Mouse (Mus musculus) lung, embryonic 14.5 days (tissue): ENCODE results near the gene Ptpro. TPM values are rescaled to one million over a fixed set of nuclear protein-coding genes. Genes with fewer than 3 reads are reported as not detected.
A peak's percentile ranks its signal among the peaks of the same experiment; 100 is the strongest.
"Not testable (repeated sequence)": the region's sequence is repeated elsewhere in the genome, so short reads cannot be mapped to it uniquely, and the experiment has no call there.

Experiments used
- ATAC-seq: fragments of 200-750 bp; cut with Nextera tagmentation; 2 replicates; pipeline ENCODE4 v1.8.0; 2017; ENCODE audit warnings: mild to moderate bottlenecking, moderate TSS enrichment, moderate library complexity; ENCODE audit not compliant: insufficient read depth
- DNase-seq: peaks from one replicate; pipeline ENCODE4 v3.0.0-alpha.2; 2015
- H3K27ac ChIP-seq: fragments of 300-500 bp; sonication (generic); 2 replicates; pipeline ENCODE4 v1.5.1; 2014; ENCODE audit warnings: low read depth, mild to moderate bottlenecking, moderate library complexity
- H3K27me3 ChIP-seq: fragments of 300-500 bp; sonication (generic); 2 replicates; pipeline ENCODE4 v1.6.1; 2014; ENCODE audit warnings: low read length, control low read depth; ENCODE audit not compliant: insufficient read depth
- H3K36me3 ChIP-seq: fragments of 300-500 bp; sonication (generic); 2 replicates; pipeline ENCODE4 v1.6.1; 2014; ENCODE audit warnings: control low read depth; ENCODE audit not compliant: insufficient read depth
- H3K4me1 ChIP-seq: fragments of 300-500 bp; sonication (generic); 2 replicates; pipeline ENCODE4 v1.6.1; 2014; ENCODE audit warnings: antibody characterized with exemption, control low read depth; ENCODE audit not compliant: insufficient read depth
- H3K4me2 ChIP-seq: fragments of 300-500 bp; sonication (generic); 2 replicates; pipeline ENCODE4 v1.6.1; 2014; ENCODE audit warnings: mild to moderate bottlenecking
- H3K4me3 ChIP-seq: fragments of 300-500 bp; sonication (generic); 2 replicates; pipeline ENCODE4 v1.5.1; 2014; ENCODE audit warnings: low read depth, low read length
- H3K9ac ChIP-seq: fragments of 300-500 bp; sonication (generic); 2 replicates; pipeline ENCODE4 v1.6.1; 2014
- H3K9me3 ChIP-seq: fragments of 300-500 bp; sonication (generic); 2 replicates; pipeline ENCODE4 v1.6.1; 2016; ENCODE audit warnings: low read depth, low read length, control low read depth
- CTCF ChIP-seq: IDR thresholded peaks from 2 replicates; pipeline ENCODE4 v1.5.1; 2016; ENCODE audit warnings: antibody characterized with exemption, low read depth
- WGBS: fragments of 180-500 bp; shearing (Covaris S2); extraction: QIAGEN DNeasy Blood & Tissue Kit; methylation state at CpG from one replicate; pipeline ENCODE4 v1.1.7; 2014; 5-methylcytosine and 5-hydroxymethylcytosine counted together
- polyA plus RNA-seq: library from polyadenylated mRNA; unstranded; fragments of >200 nt; fragmentation: Nextera tagmentation; extraction: Ambion mirVana; gene quantifications from 2 replicates; pipeline ENCODE4 v1.2.1, GENCODE M21; 2014

The Ptpro gene
- polyA plus RNA-seq, 1 experiment from 2014 or later = 2.8 TPM

GRCm38 (mm10) chr6:137443089-137443488, 191.0 kb downstream of the Ptpro start:
- Histone ChIP-seq H3K9ac (no peak overlapping the region), H3K9me3 (no peaks in the 10 kb centered on the region)
- no peak for ATAC-seq

GRCm38 (mm10) chr6:137446116-137446515, 194.0 kb downstream of the Ptpro start:
- not testable (repeated sequence) for H3K4me1 ChIP-seq, H3K36me3 ChIP-seq, H3K4me2 ChIP-seq, ATAC-seq, H3K9ac ChIP-seq, DNase-seq, H3K9me3 ChIP-seq, H3K27ac ChIP-seq, H3K4me3 ChIP-seq, H3K27me3 ChIP-seq
- WGBS = 60% methylated on average over 6 of the region's 7 CpGs

More at GRCm38 (mm10) chr6:137443089-137443488, 191.0 kb downstream of the Ptpro start:
- no peak for TF ChIP-seq CTCF
- Histone ChIP-seq H3K27me3 (no peaks in the 10 kb centered on the region), H3K27ac (no peak overlapping the region), H3K4me2 (no peak overlapping the region), H3K4me1 (no peaks in the 10 kb centered on the region; the same call in 1 of the 2 replicates), H3K36me3 (no peaks in the 10 kb centered on the region), H3K4me3 (no peak overlapping the region)
- WGBS = 82% methylated on average over 12 of the region's 12 CpGs
- DNase-seq = no peak

GRCm38 (mm10) chr6:137455537-137456041, 203.5 kb downstream of the Ptpro start:
- no peak overlapping the region for H3K4me3 ChIP-seq
- TF ChIP-seq CTCF = peak; percentile 90

GRCm38 (mm10) chr6:137456064-137456463, 203.9 kb downstream of the Ptpro start:
- H3K4me1 ChIP-seq = no peaks in the 10 kb centered on the region
- H3K4me2 ChIP-seq = no peak overlapping the region; the same call in 1 of the 2 replicates
- TF ChIP-seq CTCF = no peak
- H3K9me3 ChIP-seq = no peaks in the 10 kb centered on the region
- ATAC-seq = peak; percentile 31; the same call in 1 of the 2 replicates
- 31% methylated on average over 7 of the region's 7 CpGs for WGBS
- H3K4me3 ChIP-seq = no peak overlapping the region
- no peak overlapping the region for H3K9ac ChIP-seq
- DNase-seq = no peak
- no peaks in the 10 kb centered on the region for H3K27me3 ChIP-seq
- no peaks in the 10 kb centered on the region for H3K36me3 ChIP-seq
- H3K27ac ChIP-seq = no peak overlapping the region

More at GRCm38 (mm10) chr6:137455537-137456041, 203.5 kb downstream of the Ptpro start:
- Histone ChIP-seq H3K4me2 (no peak overlapping the region; the same call in 1 of the 2 replicates), H3K9me3 (no peaks in the 10 kb centered on the region), H3K27me3 (no peaks in the 10 kb centered on the region), H3K9ac (no peak overlapping the region), H3K27ac (no peak overlapping the region), H3K36me3 (no peaks in the 10 kb centered on the region), H3K4me1 (no peaks in the 10 kb centered on the region)
- DNase-seq (peak; percentile 88), ATAC-seq (peak; percentile 92)
- 15% methylated on average over 10 of the region's 10 CpGs for WGBS

GRCm38 (mm10) chr6:137457210-137457609, 205.1 kb downstream of the Ptpro start:
- no peaks in the 10 kb centered on the region for H3K9me3 ChIP-seq
- H3K4me3 ChIP-seq = no peak overlapping the region
- no peak for ATAC-seq
- 18% methylated on average over 7 of the region's 7 CpGs for WGBS
- no peaks in the 10 kb centered on the region for H3K27me3 ChIP-seq
- TF ChIP-seq CTCF = no peak
- H3K27ac ChIP-seq = no peak overlapping the region
- H3K9ac ChIP-seq = no peak overlapping the region
- no peak overlapping the region for H3K4me2 ChIP-seq
- no peak for DNase-seq
- H3K4me1 ChIP-seq = no peaks in the 10 kb centered on the region
- no peaks in the 10 kb centered on the region for H3K36me3 ChIP-seq

- no peaks in the 10 kb centered on the region for H3K27me3 ChIP-seq
- H3K9me3 ChIP-seq = no peaks in the 10 kb centered on the region
- H3K4me3 ChIP-seq = no peak overlapping the region
- H3K4me1 ChIP-seq = no peaks in the 10 kb centered on the region
- no peak overlapping the region for H3K4me2 ChIP-seq
- no peak for TF ChIP-seq CTCF
- no peaks in the 10 kb centered on the region for H3K36me3 ChIP-seq
- no peak overlapping the region for H3K9ac ChIP-seq
- 53% methylated on average over 7 of the region's 7 CpGs for WGBS
- DNase-seq = no peak
- H3K27ac ChIP-seq = no peak overlapping the region
- ATAC-seq = no peak
Measured at GRCm38 (mm10) chr6:137458136-137458535, 206.0 kb downstream of the Ptpro start.

- no peak overlapping the region for H3K9ac ChIP-seq
- TF ChIP-seq CTCF = no peak
- ATAC-seq = no peak
- H3K4me2 ChIP-seq = no peak overlapping the region
- H3K27ac ChIP-seq = no peak overlapping the region
- no peaks in the 10 kb centered on the region for H3K4me1 ChIP-seq
- 84% methylated on average over 5 of the region's 5 CpGs for WGBS
- no peaks in the 10 kb centered on the region for H3K9me3 ChIP-seq
- no peaks in the 10 kb centered on the region for H3K36me3 ChIP-seq
- no peaks in the 10 kb centered on the region for H3K27me3 ChIP-seq
- H3K4me3 ChIP-seq = no peak overlapping the region
- no peak for DNase-seq
Measured at GRCm38 (mm10) chr6:137463771-137464170, 211.7 kb downstream of the Ptpro start.
